Mouse (Mus musculus): ENCODE measurements around the gene Cdc42bpg. TPM values are rescaled to one million over a fixed set of nuclear protein-coding genes. Genes with fewer than 3 reads are reported as not detected.
A peak's percentile ranks its signal among the peaks of the same experiment; 100 is the strongest.

The Cdc42bpg gene
- total and polyA plus RNA-seq, 3 experiments = 2.6 to 4.5 TPM; not detected in 1

DNA sequence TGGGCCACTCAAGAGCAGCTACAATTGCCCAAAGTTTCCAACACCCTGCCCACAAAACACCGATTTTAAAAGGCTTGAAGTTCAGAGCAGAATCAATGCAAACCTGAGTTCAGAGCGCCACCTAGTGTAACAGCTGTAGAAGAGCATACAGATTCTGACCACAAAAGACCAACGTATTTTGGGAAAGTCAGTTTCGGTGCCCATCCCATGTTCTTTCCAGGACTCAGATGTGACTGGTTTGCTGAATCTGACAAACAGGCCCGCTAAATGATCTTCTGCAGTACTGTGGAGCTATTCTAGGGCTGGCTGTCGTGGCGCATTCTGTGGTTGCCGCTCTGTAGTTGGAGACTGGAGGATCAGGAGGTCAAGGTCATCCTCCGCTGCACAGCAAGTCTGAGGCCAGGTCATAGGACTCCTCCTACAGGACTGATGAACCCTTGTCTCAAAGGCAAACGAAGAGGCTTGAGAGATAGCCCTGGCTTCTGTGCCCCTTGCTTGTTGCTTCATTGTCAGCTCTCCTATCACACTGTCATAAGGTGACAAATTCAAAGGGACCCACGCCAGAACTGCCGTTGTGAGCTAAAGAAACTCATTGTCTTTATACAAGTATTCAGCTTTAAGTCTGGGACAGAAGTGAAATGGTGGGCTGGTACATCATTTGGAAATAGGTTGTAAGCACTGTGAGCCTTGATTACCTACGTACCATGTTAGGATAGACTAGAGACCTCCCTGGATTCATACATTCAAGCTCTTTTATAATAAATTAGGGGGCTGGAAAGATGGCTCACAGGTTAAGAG, 25.7 kb downstream of the Cdc42bpg start:
- peak; percentile 70 for TF ChIP-seq SIN3A (IDR thresholded peaks at IDR 0.05; ENCODE audit: low read length)
- no peak for TF ChIP-seq POLR2AphosphoS2 (IDR thresholded peaks at IDR 0.05; ENCODE audit: low read length)
- TF ChIP-seq BHLHE40 (IDR thresholded peaks at IDR 0.05; ENCODE audit: borderline replicate concordance, low read depth, low read length) = no peak
- peak; percentile 18; the same call in 1 of the 2 replicates for TF ChIP-seq KAT2A (conservative IDR thresholded peaks at IDR 0.05; ENCODE audit: low read depth, low read length)
- no peak for TF ChIP-seq TAL1 (IDR thresholded peaks at IDR 0.05; ENCODE audit: low read length)
- TF ChIP-seq CTCF (IDR thresholded peaks at IDR 0.05 in 2 of 3, conservative IDR thresholded peaks at IDR 0.05 in 1 of 3; ENCODE audit: control insufficient read depth in 1 of 3, insufficient read depth in 1 of 3, low read depth in 2 of 3, low read length in 3 of 3, poor library complexity in 1 of 3, severe bottlenecking in 1 of 3) = peak; percentile 54 to 85 (median 67)
- no peak for TF ChIP-seq USF2 (IDR thresholded peaks at IDR 0.05; ENCODE audit: borderline replicate concordance in 1 of 2, insufficient read depth in 1 of 2, low read depth in 1 of 2, low read length in 2 of 2)
- peak; percentile 52; the same call in 1 of the 2 replicates for TF ChIP-seq MYC (IDR thresholded peaks at IDR 0.05; ENCODE audit: low read depth, low read length)
- 0 out of 2 replicates have a peak, but pooled peaks have one; percentile 18 for TF ChIP-seq MXI1 (IDR thresholded peaks at IDR 0.05; ENCODE audit: low read depth, low read length)
- TF ChIP-seq NRF1 (IDR thresholded peaks at IDR 0.05; ENCODE audit: insufficient read depth, low read depth, low read length, poor library complexity, severe bottlenecking) = no peak
- TF ChIP-seq NELFE (IDR thresholded peaks at IDR 0.05; ENCODE audit: low read depth, low read length) = 0 out of 2 replicates have a peak, but pooled peaks have one; percentile 29
- no peak for TF ChIP-seq CHD1 (IDR thresholded peaks at IDR 0.05; ENCODE audit: low read depth, low read length)
- no peak for TF ChIP-seq POLR2AphosphoS5 (IDR thresholded peaks at IDR 0.05; ENCODE audit: borderline replicate concordance, low read depth, low read length)
- no peak for TF ChIP-seq USF1 (IDR thresholded peaks at IDR 0.05; ENCODE audit: low read depth, low read length)
- TF ChIP-seq E2F4 (IDR thresholded peaks at IDR 0.05; ENCODE audit: borderline replicate concordance, low read depth, low read length) = 0 out of 2 replicates have a peak, but pooled peaks have one; percentile 41
- 0 out of 2 replicates have a peak, but pooled peaks have one; percentile 28 for TF ChIP-seq GABPA (IDR thresholded peaks at IDR 0.05; ENCODE audit: low read depth, low read length)
- TF ChIP-seq POLR2A (IDR thresholded peaks at IDR 0.05; ENCODE audit: control insufficient read depth in 1 of 2, insufficient read depth in 1 of 2, low read depth in 1 of 2, low read length in 2 of 2, poor library complexity in 1 of 2) = no peak
- TF ChIP-seq ZC3H11A (IDR thresholded peaks at IDR 0.05; ENCODE audit: low read depth, low read length) = peak; percentile 80
- TF ChIP-seq JUND (IDR thresholded peaks at IDR 0.05; ENCODE audit: low read depth, low read length) = 0 out of 2 replicates have a peak, but pooled peaks have one; percentile 8
- no peak for TF ChIP-seq UBTF (IDR thresholded peaks at IDR 0.05; ENCODE audit: borderline replicate concordance, insufficient read depth, low read depth, low read length)
- peak in 1 of 2 experiments; percentile 24; a peak in 1 of 4 replicates for TF ChIP-seq EP300 (IDR thresholded peaks at IDR 0.05; ENCODE audit: low read depth in 1 of 2, low read length in 2 of 2)
- TF ChIP-seq MAFK (IDR thresholded peaks at IDR 0.05; ENCODE audit: borderline replicate concordance, low read depth, low read length) = no peak
- TF ChIP-seq HCFC1 (IDR thresholded peaks at IDR 0.05; ENCODE audit: low read depth, low read length) = peak; percentile 25; the same call in 1 of the 2 replicates
- peak; percentile 71 for TF ChIP-seq SMC3 (IDR thresholded peaks at IDR 0.05; ENCODE audit: low read depth, low read length)
- TF ChIP-seq ETS1 (IDR thresholded peaks at IDR 0.05; ENCODE audit: low read depth, low read length) = no peak
- peak; percentile 82 for TF ChIP-seq RAD21 (IDR thresholded peaks at IDR 0.05; ENCODE audit: low read depth, low read length)
- peak; percentile 7 for TF ChIP-seq RCOR1 (IDR thresholded peaks at IDR 0.05; ENCODE audit: low read depth, low read length)
- no peak for TF ChIP-seq MEF2A (IDR thresholded peaks at IDR 0.05; ENCODE audit: extremely low read depth, insufficient replicate concordance, low read depth, low read length, poor library complexity, severe bottlenecking)
- TF ChIP-seq MAZ (IDR thresholded peaks at IDR 0.05; ENCODE audit: low read depth, low read length) = no peak
- peak; percentile 23; the same call in 1 of the 2 replicates for TF ChIP-seq MAX (IDR thresholded peaks at IDR 0.05; ENCODE audit: low read length)
- 0 out of 2 replicates have a peak, but pooled peaks have one; percentile 24 for TF ChIP-seq ZNF384 (IDR thresholded peaks at IDR 0.05; ENCODE audit: low read depth, low read length)
- TF ChIP-seq MYB (IDR thresholded peaks at IDR 0.05; ENCODE audit: low read depth, low read length) = peak; percentile 54; the same call in 1 of the 2 replicates
- TF ChIP-seq TBP (IDR thresholded peaks at IDR 0.05; ENCODE audit: low read depth, low read length) = peak; percentile 63
- TF ChIP-seq TCF12 (IDR thresholded peaks at IDR 0.05; ENCODE audit: low read depth, low read length) = no peak
- no peaks in the 10 kb centered on the region for H3K27me3 ChIP-seq (ENCODE audit: control insufficient read depth in 1 of 2, insufficient read depth in 2 of 2, low read length in 2 of 2)
- peaks cover 14% of the 10 kb centered on the region for H3K79me2 ChIP-seq (ENCODE audit: control insufficient read depth, insufficient read depth, low read length, poor library complexity)
- peak overlapping the region; percentile 54 for H3K9ac ChIP-seq (ENCODE audit: control insufficient read depth, low read depth, low read length, poor library complexity, severe bottlenecking)
- H3K9me3 ChIP-seq (replicated peaks; ENCODE audit: insufficient read depth, low read length) = no peaks in the 10 kb centered on the region
- DNase-seq (ENCODE audit: low read depth, low spot score) = peak; percentile 68
- peaks cover 0 to 11% of the 10 kb centered on the region in 2 experiments; a peak in 2 of 4 replicates for H3K36me3 ChIP-seq (ENCODE audit: control insufficient read depth in 1 of 2, insufficient read depth in 2 of 2, low read length in 2 of 2)
- 0 out of 2 replicates have a peak overlapping the region, but pooled peaks have one; percentile 9 for H3K27ac ChIP-seq (ENCODE audit: control insufficient read depth, low read depth, low read length)
- H3K4me3 ChIP-seq (ENCODE audit: control insufficient read depth in 1 of 2, insufficient read depth in 1 of 2, low read depth in 2 of 2, low read length in 2 of 2) = peak overlapping the region; percentile 63 to 86
- peaks cover 3 to 15% of the 10 kb centered on the region in 2 experiments for H3K4me1 ChIP-seq (ENCODE audit: control insufficient read depth in 1 of 2, insufficient read depth in 2 of 2, low read length in 2 of 2)

Data from MEL (cell line).